Mouse (Mus musculus): ENCODE measurements at regions not wholly inside any gene's neighbourhood (a gene's known extent, or its start where the extent isn't known, plus 50 kb on each side); places are given as distances from the start of the nearest gene placed in this dataset.
"Not testable (repeated sequence)": the region's sequence is repeated elsewhere in the genome, so short reads cannot be mapped to it uniquely, and the experiment has no call there.

GRCm38 (mm10) chr11:94872921-94873320 is 63.1 kb upstream of the Col1a1 start:
- Histone ChIP-seq H3K27me3 (ENCODE audit: control insufficient read depth, insufficient read depth, low read length) (no peaks in the 10 kb centered on the region), H3K4me3 (replicated peaks; ENCODE audit: insufficient read depth, low read depth, low read length) (peak overlapping the region; percentile 41), H3K27ac (ENCODE audit: insufficient read depth, low read length) (no peak overlapping the region), H3K4me1 (ENCODE audit: control insufficient read depth, insufficient read depth, low read length) (no peaks in the 10 kb centered on the region)
- 4% methylated on average over 19 of the region's 19 CpGs for WGBS
- no peak for DNase-seq
- TF ChIP-seq POLR2A (IDR thresholded peaks at IDR 0.05; ENCODE audit: borderline replicate concordance, insufficient read depth, low read length) = no peak
- TF ChIP-seq CTCF (IDR thresholded peaks at IDR 0.05; ENCODE audit: borderline replicate concordance, insufficient read depth, low read depth, low read length) = no peak

- no peak overlapping the region for H3K27ac ChIP-seq (ENCODE audit: insufficient read depth, low read length)
- H3K4me1 ChIP-seq (ENCODE audit: control insufficient read depth, insufficient read depth, low read length) = no peaks in the 10 kb centered on the region
These were observed 65.7 kb upstream of the Col1a1 start for GRCm38 (mm10) chr11:94870341-94870740.

GRCm38 (mm10) chr11:94869866-94870265 is 66.2 kb upstream of the Col1a1 start:
- 37% methylated on average over 4 of the region's 4 CpGs for WGBS
- not testable (repeated sequence) for H3K27me3 ChIP-seq (ENCODE audit: control insufficient read depth, insufficient read depth, low read length); H3K4me1 ChIP-seq (ENCODE audit: control insufficient read depth, insufficient read depth, low read length); DNase-seq; H3K4me3 ChIP-seq (replicated peaks; ENCODE audit: insufficient read depth, low read depth, low read length); H3K27ac ChIP-seq (ENCODE audit: insufficient read depth, low read length)
- peak; percentile 30; the same call in 1 of the 2 replicates for TF ChIP-seq CTCF (IDR thresholded peaks at IDR 0.05; ENCODE audit: borderline replicate concordance, insufficient read depth, low read depth, low read length)

More at GRCm38 (mm10) chr11:94870341-94870740, 65.7 kb upstream of the Col1a1 start:
- no peak for TF ChIP-seq POLR2A (IDR thresholded peaks at IDR 0.05; ENCODE audit: borderline replicate concordance, insufficient read depth, low read length)
- TF ChIP-seq CTCF (IDR thresholded peaks at IDR 0.05; ENCODE audit: borderline replicate concordance, insufficient read depth, low read depth, low read length) = peak; percentile 49; the same call in 1 of the 2 replicates
- 0% methylated on average over 1 of the region's 1 CpGs for WGBS
- H3K27me3 ChIP-seq (ENCODE audit: control insufficient read depth, insufficient read depth, low read length) = no peaks in the 10 kb centered on the region
- peak in 1 of 2 experiments; percentile 46 for DNase-seq
- no peak overlapping the region for H3K4me3 ChIP-seq (replicated peaks; ENCODE audit: insufficient read depth, low read depth, low read length)

GRCm38 (mm10) chr11:94866176-94866967 is 69.7 kb upstream of the Col1a1 start:
- Histone ChIP-seq H3K4me1 (ENCODE audit: control insufficient read depth, insufficient read depth, low read length) (no peaks in the 10 kb centered on the region), H3K4me3 (replicated peaks; ENCODE audit: insufficient read depth, low read depth, low read length) (no peak overlapping the region), H3K27ac (ENCODE audit: insufficient read depth, low read length) (no peak overlapping the region), H3K27me3 (ENCODE audit: control insufficient read depth, insufficient read depth, low read length) (no peaks in the 10 kb centered on the region)
- 12% methylated on average over 9 of the region's 9 CpGs for WGBS
- TF ChIP-seq CTCF (IDR thresholded peaks at IDR 0.05; ENCODE audit: borderline replicate concordance, insufficient read depth, low read depth, low read length) (peak; percentile 95), POLR2A (IDR thresholded peaks at IDR 0.05; ENCODE audit: borderline replicate concordance, insufficient read depth, low read length) (no peak)
- peak; percentile 66 to 81 for DNase-seq

- DNase-seq = no peak
- no peaks in the 10 kb centered on the region for H3K27me3 ChIP-seq (ENCODE audit: control insufficient read depth, insufficient read depth, low read length)
- H3K4me3 ChIP-seq (replicated peaks; ENCODE audit: insufficient read depth, low read depth, low read length) = no peak overlapping the region
- H3K4me1 ChIP-seq (ENCODE audit: control insufficient read depth, insufficient read depth, low read length) = no peaks in the 10 kb centered on the region
- no peak for TF ChIP-seq POLR2A (IDR thresholded peaks at IDR 0.05; ENCODE audit: borderline replicate concordance, insufficient read depth, low read length)
- no peak for TF ChIP-seq CTCF (IDR thresholded peaks at IDR 0.05; ENCODE audit: borderline replicate concordance, insufficient read depth, low read depth, low read length)
- 94% methylated on average over 3 of the region's 3 CpGs for WGBS
- no peak overlapping the region for H3K27ac ChIP-seq (ENCODE audit: insufficient read depth, low read length)
These were observed 67.6 kb upstream of the Tmem92 start for GRCm38 (mm10) chr11:94850129-94850528.

GRCm38 (mm10) chr11:94839133-94839532 is 56.6 kb upstream of the Tmem92 start:
- DNase-seq = no peak
- Histone ChIP-seq H3K4me1 (ENCODE audit: control insufficient read depth, insufficient read depth, low read length) (no peaks in the 10 kb centered on the region), H3K4me3 (replicated peaks; ENCODE audit: insufficient read depth, low read depth, low read length) (no peak overlapping the region), H3K27me3 (ENCODE audit: control insufficient read depth, insufficient read depth, low read length) (no peaks in the 10 kb centered on the region), H3K27ac (ENCODE audit: insufficient read depth, low read length) (no peak overlapping the region)
- no peak for TF ChIP-seq POLR2A (IDR thresholded peaks at IDR 0.05; ENCODE audit: borderline replicate concordance, insufficient read depth, low read length)
- 0 out of 2 replicates have a peak, but pooled peaks have one; percentile 3 for TF ChIP-seq CTCF (IDR thresholded peaks at IDR 0.05; ENCODE audit: borderline replicate concordance, insufficient read depth, low read depth, low read length)

- TF ChIP-seq CTCF (IDR thresholded peaks at IDR 0.05; ENCODE audit: borderline replicate concordance, insufficient read depth, low read depth, low read length) (no peak), POLR2A (IDR thresholded peaks at IDR 0.05; ENCODE audit: borderline replicate concordance, insufficient read depth, low read length) (no peak)
- H3K4me3 ChIP-seq (replicated peaks; ENCODE audit: insufficient read depth, low read depth, low read length) = no peak overlapping the region
- no peak for DNase-seq
- H3K27ac ChIP-seq (ENCODE audit: insufficient read depth, low read length) = no peak overlapping the region
- no peaks in the 10 kb centered on the region for H3K4me1 ChIP-seq (ENCODE audit: control insufficient read depth, insufficient read depth, low read length)
- 61% methylated on average over 3 of the region's 3 CpGs for WGBS
- H3K27me3 ChIP-seq (ENCODE audit: control insufficient read depth, insufficient read depth, low read length) = no peaks in the 10 kb centered on the region
These were observed 55.6 kb upstream of the Tmem92 start for GRCm38 (mm10) chr11:94838140-94838539.

- no peaks in the 10 kb centered on the region for H3K4me1 ChIP-seq (ENCODE audit: control insufficient read depth, insufficient read depth, low read length)
- no peak overlapping the region for H3K27ac ChIP-seq (ENCODE audit: insufficient read depth, low read length)
- TF ChIP-seq CTCF (IDR thresholded peaks at IDR 0.05; ENCODE audit: borderline replicate concordance, insufficient read depth, low read depth, low read length) = no peak
- no peak for TF ChIP-seq POLR2A (IDR thresholded peaks at IDR 0.05; ENCODE audit: borderline replicate concordance, insufficient read depth, low read length)
- no peaks in the 10 kb centered on the region for H3K27me3 ChIP-seq (ENCODE audit: control insufficient read depth, insufficient read depth, low read length)
- no peak overlapping the region for H3K4me3 ChIP-seq (replicated peaks; ENCODE audit: insufficient read depth, low read depth, low read length)
- no peak for DNase-seq
These were observed 53.8 kb upstream of the Tmem92 start for GRCm38 (mm10) chr11:94836347-94836746.

Measured in cerebellum, adult 2 months (tissue).